Mouse (Mus musculus): ENCODE data around the gene Gm14214. TPM values are rescaled to one million over a fixed set of nuclear protein-coding genes. Genes with fewer than 3 reads are reported as not detected.

The Gm14214 gene
- total RNA-seq, 2 experiments from 2014 or later: not detected

GRCm38 (mm10) chr2:154782361-154782760 lies 12.5 kb upstream of the Gm14214 start:
- DNase-seq: no peak
- intact Hi-C loops (cut with DNase I): no loop called here

- DNase-seq: no peak
- intact Hi-C loops (cut with DNase I): no loop called here
Measured at GRCm38 (mm10) chr2:154779648-154780047, 9.8 kb upstream of the Gm14214 start.

DNA sequence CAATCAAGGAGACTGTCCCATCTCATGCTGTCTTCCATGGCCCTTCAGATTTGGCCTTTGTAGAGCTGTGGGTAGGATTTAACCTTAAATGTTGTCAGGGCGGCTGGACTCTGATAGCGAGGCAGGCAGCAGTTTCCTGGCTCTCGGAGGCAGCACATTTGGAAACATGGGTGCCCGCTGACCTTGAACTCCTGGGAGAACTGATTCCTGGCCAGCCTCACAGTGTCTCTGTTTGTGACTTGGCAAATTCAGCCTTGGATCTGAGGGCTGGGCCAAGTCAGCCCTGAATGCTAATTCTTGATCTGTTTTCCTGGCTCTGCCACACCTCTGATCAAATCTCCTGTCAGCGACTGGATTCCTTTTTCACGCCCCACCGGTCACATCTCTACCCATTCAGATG lies 6.7 kb upstream of the Gm14214 start:
- intact Hi-C loops (cut with DNase I): no loop called here

GRCm38 (mm10) chr2:154774032-154774431 lies 4.2 kb upstream of the Gm14214 start:
- intact Hi-C loops (cut with DNase I): no loop called here
- no peak for DNase-seq

More for the DNA sequence above, 6.7 kb upstream of the Gm14214 start:
- no peak for DNase-seq

GRCm38 (mm10) chr2:154771604-154772003 lies 1.8 kb upstream of the Gm14214 start:
- DNase-seq: no peak
- intact Hi-C loops (cut with DNase I): no loop called here

- DNase-seq: no peak
- intact Hi-C loops (cut with DNase I): no loop called here
Measured at GRCm38 (mm10) chr2:154767051-154767450, 2.8 kb downstream of the Gm14214 start.

DNA sequence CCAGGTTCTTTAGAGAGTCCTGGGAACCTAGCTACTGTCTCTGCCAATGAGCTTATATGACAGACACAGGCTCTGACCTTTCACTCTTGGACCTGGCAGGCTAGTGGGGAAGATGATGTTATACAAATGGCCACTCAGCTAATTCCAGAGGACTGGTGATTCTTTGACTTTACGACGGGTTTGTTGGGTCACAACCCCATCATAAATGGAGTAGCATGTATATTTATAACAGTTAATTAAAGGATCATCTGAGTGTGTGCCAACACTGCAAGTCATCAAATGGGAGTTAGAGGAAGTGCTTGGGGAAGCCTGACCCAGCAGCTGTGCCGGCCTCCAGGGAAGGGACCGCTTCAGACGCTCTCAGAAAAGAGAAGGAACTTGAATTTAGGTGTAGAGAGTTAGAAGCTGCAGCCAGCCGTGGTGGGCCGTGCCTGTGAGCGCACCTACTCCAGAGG lies 4.2 kb downstream of the Gm14214 start:
- intact Hi-C loops (cut with DNase I): no loop called here
- DNase-seq: no peak

- intact Hi-C loops (cut with DNase I): no loop called here
Measured at GRCm38 (mm10) chr2:154764828-154765497, 4.9 kb downstream of the Gm14214 start.

GRCm38 (mm10) chr2:154763226-154763625 lies 6.6 kb downstream of the Gm14214 start:
- intact Hi-C loops (cut with DNase I): no loop called here

More at GRCm38 (mm10) chr2:154764828-154765497, 4.9 kb downstream of the Gm14214 start:
- no peak for DNase-seq

DNA sequence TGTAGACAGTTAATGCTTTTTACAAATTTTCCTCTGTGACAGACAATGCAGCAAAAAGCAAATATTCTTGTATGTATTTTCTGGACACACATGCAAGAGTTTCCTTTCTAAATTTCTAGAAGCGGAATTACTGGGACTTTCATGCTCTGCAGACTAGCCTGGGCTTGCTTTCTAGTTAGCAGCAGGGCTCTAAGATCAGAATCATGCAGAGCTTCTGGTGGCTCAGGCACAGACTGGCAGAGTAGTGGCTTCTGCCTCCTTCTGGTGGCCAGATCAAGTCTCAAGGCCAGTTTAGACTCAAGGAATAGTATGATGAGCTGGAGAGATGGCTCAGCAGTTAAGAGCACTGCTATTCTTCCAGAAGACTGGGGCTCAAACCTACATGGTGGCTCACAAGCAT lies 11.4 kb downstream of the Gm14214 start:
- intact Hi-C loops (cut with DNase I): no loop called here
- DNase-seq: no peak

More at GRCm38 (mm10) chr2:154763226-154763625, 6.6 kb downstream of the Gm14214 start:
- no peak for DNase-seq

- intact Hi-C loops (cut with DNase I): no loop called here
- DNase-seq: no peak
Measured at GRCm38 (mm10) chr2:154757691-154758090, 12.1 kb downstream of the Gm14214 start.

DNA sequence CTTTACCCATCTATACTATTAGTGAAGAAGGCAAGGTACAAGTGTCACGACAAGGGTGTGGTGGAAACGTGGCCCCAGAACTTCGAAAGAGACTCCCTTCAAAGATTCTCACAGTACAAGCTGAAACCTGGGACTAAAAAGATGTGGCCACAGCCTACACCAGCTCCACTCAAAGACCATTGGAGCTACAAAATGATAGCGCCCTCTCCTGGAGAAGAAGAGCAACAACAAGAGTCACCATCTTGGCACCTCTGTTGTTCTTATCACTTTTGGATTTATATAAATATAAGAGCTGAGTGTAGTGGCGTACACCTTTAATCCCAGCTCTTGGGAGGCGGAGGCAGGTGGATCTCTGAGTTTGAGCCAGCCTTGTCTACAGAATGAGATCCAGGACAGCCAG lies 14.0 kb downstream of the Gm14214 start:
- intact Hi-C loops (cut with DNase I): no loop called here
- no peak for DNase-seq

DNA sequence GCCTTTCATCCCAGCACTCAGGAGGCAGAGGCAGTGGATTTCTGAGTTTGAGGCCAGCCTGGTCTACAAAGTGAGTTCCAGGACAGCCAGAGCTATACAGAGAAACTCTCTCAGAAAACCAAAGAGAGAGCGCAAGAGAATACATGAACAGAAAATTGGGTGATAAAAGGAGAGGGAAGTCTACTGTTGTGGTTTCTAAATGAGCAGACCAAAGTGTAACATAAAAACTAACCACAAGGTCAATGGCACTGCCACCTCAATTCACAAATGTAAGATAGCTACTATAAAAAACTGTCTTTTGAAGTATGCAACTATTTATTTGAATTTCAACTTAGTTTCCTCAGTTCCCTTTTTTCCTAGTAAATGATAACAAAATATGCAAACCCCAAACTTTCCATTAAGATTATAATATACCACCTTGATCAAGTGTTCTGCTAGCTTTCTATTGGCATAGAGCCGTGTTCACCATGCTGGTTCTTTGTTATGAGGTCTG lies 15.7 kb downstream of the Gm14214 start:
- no peak for DNase-seq
- intact Hi-C loops (cut with DNase I): no loop called here

- intact Hi-C loops (cut with DNase I): no loop called here
- DNase-seq: peak in 1 of 2 experiments; percentile 22
Measured at GRCm38 (mm10) chr2:154751924-154752323, 17.9 kb downstream of the Gm14214 start.

DNA sequence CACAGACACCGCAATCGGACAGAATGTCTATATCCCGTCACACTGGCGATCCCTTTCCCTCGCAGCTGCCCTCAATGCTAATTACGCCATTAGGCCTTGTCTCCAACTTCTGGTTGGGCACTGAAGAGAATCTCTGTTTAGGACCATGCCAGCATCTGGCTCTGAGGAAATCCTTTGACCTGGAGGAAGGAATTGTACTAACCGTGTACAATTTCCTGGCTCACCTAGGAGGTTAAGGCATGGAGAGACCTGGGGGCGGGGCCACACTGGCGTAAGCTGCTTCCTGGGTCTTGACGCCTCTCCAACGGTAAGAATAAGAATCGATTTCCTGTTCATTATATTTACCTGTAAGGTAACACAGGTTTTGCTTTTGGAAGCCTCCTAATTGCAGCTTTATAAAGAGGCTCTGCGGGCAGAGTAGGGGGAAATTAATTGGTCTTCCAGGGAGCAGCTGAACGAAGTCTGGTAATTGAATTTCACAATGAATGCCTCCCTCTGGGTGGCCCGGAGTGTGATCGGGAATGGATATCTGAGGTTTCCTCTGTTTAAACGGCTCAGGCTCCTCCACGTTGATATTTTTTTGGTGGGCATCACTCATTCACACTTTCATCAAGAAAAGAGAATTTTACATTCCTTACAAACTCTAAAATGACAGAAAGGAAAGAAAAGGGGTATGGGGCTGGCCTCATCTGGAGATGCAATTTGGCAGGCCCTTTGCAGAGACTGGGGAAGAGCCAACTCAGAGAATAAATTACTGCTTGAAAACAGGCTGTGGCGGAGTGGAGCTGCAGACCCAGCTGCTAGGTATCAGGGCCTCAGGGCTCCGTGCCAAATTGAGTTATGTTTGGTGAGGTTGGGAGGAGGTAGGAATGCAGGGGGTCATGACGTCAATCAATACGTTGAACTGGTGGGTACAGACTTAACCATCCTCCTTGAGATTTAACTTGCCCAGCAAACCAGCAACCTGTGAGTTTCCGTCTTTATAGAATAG lies 20.5 kb downstream of the Gm14214 start:
- intact Hi-C loops (cut with DNase I): no loop called here
- DNase-seq: peak; percentile 10 to 21

DNA sequence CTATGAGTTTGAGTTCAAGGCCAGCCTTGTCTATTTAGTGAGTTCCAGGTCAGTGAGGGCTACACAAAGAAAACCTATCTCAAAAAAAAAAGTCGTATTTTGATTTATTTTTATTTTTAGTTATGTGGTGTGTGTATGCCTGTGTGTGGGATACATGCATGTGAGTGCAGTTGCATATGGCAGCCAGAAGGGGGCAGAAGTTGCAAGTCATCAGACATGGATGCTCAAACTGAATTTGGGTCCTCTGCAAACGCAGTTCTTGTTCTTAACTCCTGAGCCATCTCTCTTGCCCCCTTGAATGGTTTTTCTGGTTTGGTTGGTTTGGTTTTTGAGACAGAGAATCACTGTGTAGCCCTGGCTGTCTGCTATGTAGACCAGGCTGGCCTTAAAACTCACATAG lies 21.4 kb downstream of the Gm14214 start:
- DNase-seq: no peak
- intact Hi-C loops (cut with DNase I): no loop called here

DNA sequence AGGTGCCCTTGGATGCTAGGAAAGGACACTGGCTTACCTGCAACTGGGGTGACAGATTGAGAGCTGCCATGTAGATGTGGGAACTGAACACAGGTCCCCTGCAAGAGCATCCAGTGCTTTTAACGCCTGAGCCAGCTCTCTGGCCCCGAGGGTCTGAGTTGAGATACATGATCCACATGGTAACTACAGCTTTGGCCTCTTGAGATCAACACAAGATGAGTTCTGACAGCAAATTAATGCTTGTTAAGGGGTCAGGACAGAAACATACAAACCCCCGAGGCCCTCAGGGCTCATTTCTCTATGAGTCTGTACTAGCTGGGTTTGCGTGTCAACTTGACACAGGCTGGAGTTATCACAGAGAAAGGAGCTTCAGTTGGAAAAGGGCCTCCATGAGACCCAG lies 25.9 kb downstream of the Gm14214 start:
- DNase-seq: no peak
- intact Hi-C loops (cut with DNase I): no loop called here

DNA sequence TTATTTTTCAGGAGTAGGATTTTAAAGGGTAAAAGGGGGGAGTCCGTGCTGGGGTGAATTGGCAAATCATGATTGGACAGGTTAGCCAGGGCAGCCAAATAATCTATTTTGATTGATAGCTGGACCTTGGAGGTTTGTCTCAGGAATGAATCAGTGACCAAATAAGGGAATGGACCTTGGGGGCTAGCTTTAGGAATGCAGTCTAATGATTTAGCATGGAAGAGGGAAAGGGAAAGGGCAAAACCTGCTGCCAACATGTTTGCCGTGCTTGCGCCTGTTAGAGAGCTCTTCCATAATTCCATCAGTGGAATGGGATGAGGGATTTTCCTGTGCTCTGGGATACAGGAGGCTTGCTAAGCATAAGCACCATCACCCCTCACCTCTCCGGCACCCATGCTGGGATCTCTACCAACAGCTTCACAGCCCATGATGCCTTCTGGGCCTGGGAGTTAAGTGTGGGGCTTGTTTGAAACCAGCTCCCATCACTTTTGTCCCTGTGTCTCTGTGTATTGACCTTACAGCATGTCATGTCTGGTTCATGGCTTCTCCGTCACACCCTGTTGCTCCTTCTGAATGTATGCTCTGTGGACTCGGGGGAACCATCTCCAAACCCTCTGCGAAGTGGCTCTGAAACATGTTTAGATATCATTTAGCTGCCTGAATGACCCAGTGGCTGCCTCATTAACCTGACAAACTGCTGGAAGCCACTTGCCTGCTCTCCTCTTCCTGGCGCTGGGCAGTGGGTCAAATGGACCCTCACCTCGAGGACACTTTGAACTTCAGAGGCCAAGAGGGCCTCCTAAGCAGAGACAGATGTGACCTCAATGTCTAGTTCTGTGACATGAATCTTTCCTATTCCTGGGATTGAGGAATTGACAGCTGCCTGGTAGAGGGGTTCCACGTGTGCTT lies 26.7 kb downstream of the Gm14214 start:
- no peak for DNase-seq
- intact Hi-C loops (cut with DNase I): no loop called here

GRCm38 (mm10) chr2:154738621-154739020 lies 31.2 kb downstream of the Gm14214 start:
- intact Hi-C loops (cut with DNase I): no loop called here
- no peak for DNase-seq

DNA sequence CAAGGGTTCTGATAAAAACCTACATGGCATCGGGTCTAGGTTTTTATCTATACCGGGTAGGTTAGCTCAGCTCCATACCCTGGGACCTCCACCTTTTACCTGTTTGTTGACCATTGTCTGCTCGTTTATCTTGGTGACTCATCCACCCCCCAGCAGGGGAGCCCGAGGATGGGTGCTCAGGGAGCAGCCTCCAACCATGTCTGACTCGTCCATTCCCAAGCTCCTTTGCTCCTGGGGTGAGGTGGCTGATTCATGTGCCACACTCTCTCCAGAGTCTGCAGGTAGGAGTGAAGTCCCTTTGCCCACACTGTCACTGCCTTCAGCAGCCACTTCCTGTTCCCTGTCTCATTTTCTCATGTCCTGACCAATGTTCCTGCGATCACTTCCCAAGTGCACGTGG lies 33.8 kb downstream of the Gm14214 start:
- intact Hi-C loops (cut with DNase I): no loop called here
- DNase-seq: no peak

Data from heart, postnatal 14 days (tissue).